In the genomic region with DNA sequence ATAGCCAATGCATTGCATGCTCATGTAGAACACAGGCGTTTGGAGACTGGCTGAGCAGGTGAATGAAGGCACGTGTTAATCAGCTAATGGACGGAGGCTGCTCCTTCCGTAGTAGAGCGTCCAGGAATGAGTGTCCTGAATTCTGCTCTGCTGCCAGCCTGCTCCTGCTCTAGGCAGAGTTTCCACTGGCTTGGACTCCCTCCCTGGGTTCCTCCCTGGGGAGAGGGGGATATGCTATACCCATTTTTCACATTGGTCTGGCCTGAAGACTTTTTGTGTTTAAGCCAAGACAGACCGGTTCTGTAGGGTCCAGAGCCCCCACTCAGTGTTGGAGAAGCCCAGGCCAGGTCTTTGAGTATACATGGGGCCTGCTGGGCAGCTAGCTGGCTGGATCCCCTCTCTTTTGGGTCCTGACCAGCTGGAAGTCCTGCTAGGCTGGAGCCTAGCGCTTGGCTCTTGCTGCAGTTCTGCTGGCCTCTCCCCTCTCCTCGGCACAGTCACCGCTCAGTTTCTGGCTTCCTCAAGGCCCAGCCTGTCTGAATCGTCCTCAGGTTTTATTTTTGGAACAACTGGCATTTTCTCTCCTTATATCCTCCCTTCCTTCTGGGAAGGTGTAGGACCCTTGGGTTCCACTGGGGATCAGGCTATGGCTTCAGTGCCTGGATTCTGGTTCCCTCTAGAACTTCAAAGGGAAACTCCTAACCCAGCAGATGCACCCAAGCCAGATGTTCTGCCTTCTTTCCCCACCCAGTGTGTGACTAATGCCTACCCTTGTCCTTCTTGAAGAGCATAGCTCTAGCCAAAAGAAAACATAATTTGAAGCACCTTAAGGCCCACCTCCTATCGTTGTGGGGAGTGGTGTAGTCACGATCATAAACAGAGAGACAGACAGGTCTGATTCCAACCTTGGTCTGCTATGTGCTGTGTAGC, we compare ENCODE assay signal across 11 mouse cellular contexts. TPM values are rescaled to one million over a fixed set of nuclear protein-coding genes. Genes with fewer than 3 reads are reported as not detected.
DNase-seq lines count a peak whose midpoint lies in the region; ATAC-seq lines count a peak whose summit lies in the region.
"Had no signal": no experiment of that assay in that cellular context is flagged by ENCODE, and none has a peak within 500 bp of the region (broad histone marks: within the 10 kb centered on the region; RNA-seq: fewer than 3 reads in every experiment).

No protein-coding gene starts in this region.

- no peaks in the 10 kb centered on the region; the same call in 1 of the 2 replicates for H3K27me3 ChIP-seq in hindbrain, embryonic 16.5 days (replicated peaks; ENCODE audit: control insufficient read depth, insufficient read depth, low read length)
- H3K27me3 ChIP-seq in hindbrain, embryonic 13.5 days, result peaks cover 33% of the 10 kb centered on the region
- H3K27me3 ChIP-seq in midbrain, embryonic 11.5 days (ENCODE audit: control insufficient read depth, insufficient read depth, low read length), result no peaks in the 10 kb centered on the region
- H3K27me3 ChIP-seq in midbrain, embryonic 15.5 days (replicated peaks), result 0 out of 2 replicates have a peak, but pooled peaks cover 7% of the 10 kb centered on the region

- peak; percentile 70 for DNase-seq in midbrain, embryonic 11.5 days (ENCODE audit: low spot score, missing footprints)
- DNase-seq in gastrocnemius, postnatal 10 days, result peak; percentile 57
- DNase-seq in frontal cortex, postnatal 36 days (ENCODE audit: low spot score in 2 of 2), result no peak
- DNase-seq in frontal cortex, adult 2 months (ENCODE audit: extremely low spot score in 1 of 2, low spot score in 1 of 2), result no peak
- DNase-seq in T-cell, adult 2 months (ENCODE audit: low spot score), result no peak
- DNase-seq: cerebellum, postnatal 25 days had no signal

- peaks cover 18% of the 10 kb centered on the region for H3K4me1 ChIP-seq in hindbrain, embryonic 16.5 days (ENCODE audit: control insufficient read depth, insufficient read depth, low read depth, low read length)
- H3K4me1 ChIP-seq in hindbrain, embryonic 13.5 days (replicated peaks), result peaks cover 18% of the 10 kb centered on the region
- H3K4me1 ChIP-seq in midbrain, embryonic 11.5 days (ENCODE audit: control insufficient read depth, insufficient read depth, low read length), result peaks cover 14% of the 10 kb centered on the region
- peaks cover 17% of the 10 kb centered on the region for H3K4me1 ChIP-seq in midbrain, embryonic 15.5 days

- H3K27ac ChIP-seq in hindbrain, embryonic 16.5 days (ENCODE audit: low read depth, low read length), result 0 out of 2 replicates have a peak overlapping the region, but pooled peaks have one; percentile 18
- H3K27ac ChIP-seq in hindbrain, embryonic 13.5 days, result no peak overlapping the region
- no peak overlapping the region for H3K27ac ChIP-seq in midbrain, embryonic 11.5 days (ENCODE audit: low read depth, low read length)
- H3K27ac ChIP-seq in midbrain, embryonic 15.5 days, result no peak overlapping the region
- H3K27ac ChIP-seq: forebrain, embryonic 13.5 days had no signal

- WGBS in hindbrain, embryonic 16.5 days, result 78% methylated on average over 12 of the region's 12 CpGs
- WGBS in hindbrain, embryonic 13.5 days, result 82% methylated on average over 12 of the region's 12 CpGs
- WGBS in midbrain, embryonic 11.5 days, result 85% methylated on average over 12 of the region's 12 CpGs
- 78% methylated on average over 12 of the region's 12 CpGs for WGBS in midbrain, embryonic 15.5 days

- ATAC-seq in hindbrain, embryonic 16.5 days, result no peak
- ATAC-seq in hindbrain, embryonic 13.5 days (ENCODE audit: low FRiP score), result no peak
- ATAC-seq in midbrain, embryonic 11.5 days (ENCODE audit: low FRiP score), result no peak
- no peak for ATAC-seq in midbrain, embryonic 15.5 days (replicated peaks)
- ATAC-seq: forebrain, embryonic 13.5 days had no signal

- H3K4me2 ChIP-seq in hindbrain, embryonic 16.5 days (ENCODE audit: low read length), result no peak overlapping the region
- no peak overlapping the region for H3K4me2 ChIP-seq in hindbrain, embryonic 13.5 days
- no peak overlapping the region for H3K4me2 ChIP-seq in midbrain, embryonic 11.5 days
- no peak overlapping the region for H3K4me2 ChIP-seq in midbrain, embryonic 15.5 days
- H3K4me2 ChIP-seq: forebrain, embryonic 13.5 days had no signal

- H3K9me3 ChIP-seq in hindbrain, embryonic 16.5 days (ENCODE audit: control insufficient read depth, low read length), result no peaks in the 10 kb centered on the region
- no peaks in the 10 kb centered on the region for H3K9me3 ChIP-seq in hindbrain, embryonic 13.5 days
- H3K9me3 ChIP-seq in midbrain, embryonic 11.5 days (ENCODE audit: control insufficient read depth, low read length), result no peaks in the 10 kb centered on the region
- no peaks in the 10 kb centered on the region for H3K9me3 ChIP-seq in midbrain, embryonic 15.5 days
- H3K9me3 ChIP-seq: forebrain, embryonic 13.5 days; G1E had no signal

- no peak overlapping the region for H3K4me3 ChIP-seq in hindbrain, embryonic 16.5 days (ENCODE audit: low read length)
- no peak overlapping the region for H3K4me3 ChIP-seq in hindbrain, embryonic 13.5 days
- no peak overlapping the region for H3K4me3 ChIP-seq in midbrain, embryonic 11.5 days (ENCODE audit: low read depth, low read length)
- no peak overlapping the region for H3K4me3 ChIP-seq in midbrain, embryonic 15.5 days
- H3K4me3 ChIP-seq: forebrain, embryonic 13.5 days had no signal

- no peaks in the 10 kb centered on the region for H3K36me3 ChIP-seq in hindbrain, embryonic 16.5 days (ENCODE audit: control insufficient read depth, insufficient read depth, low read length)
- no peaks in the 10 kb centered on the region for H3K36me3 ChIP-seq in hindbrain, embryonic 13.5 days
- H3K36me3 ChIP-seq in midbrain, embryonic 11.5 days (ENCODE audit: control insufficient read depth, insufficient read depth, low read length), result no peaks in the 10 kb centered on the region
- H3K36me3 ChIP-seq in midbrain, embryonic 15.5 days (replicated peaks), result no peaks in the 10 kb centered on the region
- H3K36me3 ChIP-seq: G1E had no signal

- no peak overlapping the region for H3K9ac ChIP-seq in hindbrain, embryonic 16.5 days (ENCODE audit: low read depth, low read length)
- H3K9ac ChIP-seq in hindbrain, embryonic 13.5 days, result no peak overlapping the region
- H3K9ac ChIP-seq in midbrain, embryonic 11.5 days (ENCODE audit: low read length), result no peak overlapping the region
- no peak overlapping the region for H3K9ac ChIP-seq in midbrain, embryonic 15.5 days
- H3K9ac ChIP-seq: forebrain, embryonic 13.5 days had no signal

RNA-seq across cellular contexts. Expression of gene Creb3l1, which starts 12.6 kb away (rescaled TPM):
- 2.7 and 4.0 TPM in 2 replicates for polyA plus RNA-seq in hindbrain, embryonic 16.5 days (2015; fragmentation: Nextera tagmentation; extraction: Ambion mirVana)
- polyA plus RNA-seq in hindbrain, embryonic 13.5 days (2015; fragmentation: Nextera tagmentation; extraction: Ambion mirVana), result 1.3 and 2.4 TPM in 2 replicates
- polyA plus RNA-seq in midbrain, embryonic 11.5 days (2014; fragmentation: Nextera tagmentation; extraction: Ambion mirVana), result 2.0 and 2.1 TPM in 2 replicates
- 1.6 TPM in 2 replicates for polyA plus RNA-seq in midbrain, embryonic 15.5 days (2015; fragmentation: Nextera tagmentation; extraction: Ambion mirVana)
- 10 to 100 TPM; 29.2 to 44.6 TPM for total RNA-seq in gastrocnemius, postnatal 10 days (2021)
- polyA plus RNA-seq in frontal cortex, adult 2 months (2012; rRNA removed), result 1.7 and 1.8 TPM in 2 replicates

RNA-seq across cellular contexts. Expression of gene Dgkz, which starts 36.0 kb away (rescaled TPM):
- 32.3 and 37.5 TPM in 2 replicates for polyA plus RNA-seq in hindbrain, embryonic 16.5 days (2015; fragmentation: Nextera tagmentation; extraction: Ambion mirVana)
- 25.0 and 26.0 TPM in 2 replicates for polyA plus RNA-seq in hindbrain, embryonic 13.5 days (2015; fragmentation: Nextera tagmentation; extraction: Ambion mirVana)
- polyA plus RNA-seq in midbrain, embryonic 11.5 days (2014; fragmentation: Nextera tagmentation; extraction: Ambion mirVana), result 19.2 and 23.7 TPM in 2 replicates
- polyA plus RNA-seq in midbrain, embryonic 15.5 days (2015; fragmentation: Nextera tagmentation; extraction: Ambion mirVana), result 32.2 and 36.1 TPM in 2 replicates
- total RNA-seq in gastrocnemius, postnatal 10 days (2021), result 10 to 100 TPM; 60.5 to 84.3 TPM
- polyA plus RNA-seq in frontal cortex, adult 2 months (2012; rRNA removed), result 590 and 632 TPM in 2 replicates

Comparison
In these comparisons a context has a peak if more than half of its experiments do, and no peak if none do; other contexts are left out.
1. DNase-seq: peak in midbrain, embryonic 11.5 days (single experiment) and gastrocnemius, postnatal 10 days (single experiment); none in frontal cortex, postnatal 36 days (0 of 2), frontal cortex, adult 2 months (0 of 2) and T-cell, adult 2 months (single experiment).
2. RNA of gene Dgkz, which starts 36.0 kb away (polyA plus RNA-seq): 590 to 632 TPM in frontal cortex, adult 2 months; 32.3 to 37.5 TPM in hindbrain, embryonic 16.5 days, 32.2 to 36.1 TPM in midbrain, embryonic 15.5 days, 25.0 to 26.0 TPM in hindbrain, embryonic 13.5 days and 19.2 to 23.7 TPM in midbrain, embryonic 11.5 days; every median in the first group is over 10 times any median in the second.